8 mouse cellular contexts compared by ENCODE assay signal in genomic region chr8:106510365-106510975, GRCm38 (mm10). TPM values are rescaled to one million over a fixed set of nuclear protein-coding genes. Genes with fewer than 3 reads are reported as not detected.
DNase-seq lines count a peak whose midpoint lies in the region; ATAC-seq and TF ChIP-seq lines count a peak whose summit lies in the region.

Gene Cdh3 (plus strand): TSS chr8:106510891.

- 0 out of 2 replicates have a peak, but pooled peaks cover 3% of the 10 kb centered on the region for H3K27me3 ChIP-seq in heart, embryonic 11.5 days (ENCODE audit: control insufficient read depth, insufficient read depth, low read length)
- 0 out of 2 replicates have a peak, but pooled peaks cover 4% of the 10 kb centered on the region for H3K27me3 ChIP-seq in kidney, postnatal 0 days (ENCODE audit: insufficient read depth, low read length)
- H3K27me3 ChIP-seq in stomach, embryonic 16.5 days (ENCODE audit: control insufficient read depth, insufficient read depth, low read length) = no peaks in the 10 kb centered on the region

- peak; percentile 18 for DNase-seq in CD4-positive helper T cell, adult 2 months (ENCODE audit: low read depth, low spot score)
- DNase-seq in R1 (ENCODE audit: low read depth, low spot score) = peak; percentile 82
- peak; percentile 55 for DNase-seq in kidney, postnatal 0 days (ENCODE audit: low spot score)
- DNase-seq in lung, postnatal 14 days = peak; percentile 79
- DNase-seq in layer of hippocampus, adult 9-11 months = no peak

- peak within 1 kb of the TSS; percentile 66 for H3K4me3 ChIP-seq in heart, embryonic 11.5 days (ENCODE audit: low read depth, low read length)
- peak within 1 kb of the TSS; percentile 49 for H3K4me3 ChIP-seq in kidney, postnatal 0 days (replicated peaks; ENCODE audit: low read depth, low read length)
- peak within 1 kb of the TSS; percentile 58 for H3K4me3 ChIP-seq in stomach, embryonic 16.5 days (replicated peaks; ENCODE audit: low read length)

- no peaks in the 10 kb centered on the region for H3K9me3 ChIP-seq in heart, embryonic 11.5 days (replicated peaks; ENCODE audit: control insufficient read depth, low read length)
- no peaks in the 10 kb centered on the region for H3K9me3 ChIP-seq in kidney, postnatal 0 days (replicated peaks; ENCODE audit: low read length)
- no peaks in the 10 kb centered on the region for H3K9me3 ChIP-seq in stomach, embryonic 16.5 days (replicated peaks; ENCODE audit: control insufficient read depth, low read length)

- WGBS in heart, embryonic 11.5 days (ENCODE audit: insufficient replicate concordance) = under 1% methylated on average over 34 of the region's 34 CpGs
- WGBS in kidney, postnatal 0 days = under 1% methylated on average over 34 of the region's 34 CpGs
- WGBS in stomach, embryonic 16.5 days = 1% methylated on average over 34 of the region's 34 CpGs

- peak; percentile 24 for TF ChIP-seq CTCF in kidney, postnatal 0 days (IDR thresholded peaks at IDR 0.05; ENCODE audit: low read depth)

- peaks cover 18% of the 10 kb centered on the region for H3K4me1 ChIP-seq in heart, embryonic 11.5 days (ENCODE audit: control insufficient read depth, insufficient read depth, low read length)
- peaks cover 21% of the 10 kb centered on the region for H3K4me1 ChIP-seq in kidney, postnatal 0 days (replicated peaks; ENCODE audit: insufficient read depth, low read length)
- peaks cover 25% of the 10 kb centered on the region for H3K4me1 ChIP-seq in stomach, embryonic 16.5 days (ENCODE audit: control insufficient read depth, insufficient read depth, low read length)

- H3K9ac ChIP-seq in heart, embryonic 11.5 days (ENCODE audit: low read depth, low read length) = peak within 1 kb of the TSS; percentile 81
- peak within 1 kb of the TSS; percentile 65 for H3K9ac ChIP-seq in kidney, postnatal 0 days (ENCODE audit: low read depth, low read length)
- H3K9ac ChIP-seq in stomach, embryonic 16.5 days (ENCODE audit: low read length) = peak within 1 kb of the TSS; percentile 77

- no peaks in the 10 kb centered on the region for H3K36me3 ChIP-seq in heart, embryonic 11.5 days (ENCODE audit: control insufficient read depth, insufficient read depth, low read length)
- no peaks in the 10 kb centered on the region for H3K36me3 ChIP-seq in kidney, postnatal 0 days (ENCODE audit: insufficient read depth, low read length)
- no peaks in the 10 kb centered on the region for H3K36me3 ChIP-seq in stomach, embryonic 16.5 days (ENCODE audit: control insufficient read depth, insufficient read depth, low read length)

- ATAC-seq in heart, embryonic 11.5 days (replicated peaks; ENCODE audit: insufficient number of reproducible peaks, low FRiP score, low TSS enrichment) = peak; percentile 63
- peak; percentile 70 for ATAC-seq in kidney, postnatal 0 days (replicated peaks; ENCODE audit: low FRiP score, low read depth)
- ATAC-seq in stomach, embryonic 16.5 days (ENCODE audit: insufficient read depth, low FRiP score) = peak; percentile 87
- no peak for ATAC-seq in granulocyte monocyte progenitor cell, adult 5-6 weeks (replicated peaks; ENCODE audit: poor library complexity, severe bottlenecking)

- H3K27ac ChIP-seq in heart, embryonic 11.5 days (ENCODE audit: low read depth, low read length) = peak within 1 kb of the TSS; percentile 85
- H3K27ac ChIP-seq in kidney, postnatal 0 days = peak within 1 kb of the TSS; percentile 87
- peak within 1 kb of the TSS; percentile 81 for H3K27ac ChIP-seq in stomach, embryonic 16.5 days (ENCODE audit: low read length)

- peak within 1 kb of the TSS; percentile 88 for H3K4me2 ChIP-seq in heart, embryonic 11.5 days
- H3K4me2 ChIP-seq in kidney, postnatal 0 days (ENCODE audit: low read length) = peak within 1 kb of the TSS; percentile 86
- H3K4me2 ChIP-seq in stomach, embryonic 16.5 days (ENCODE audit: low read depth, low read length) = peak within 1 kb of the TSS; percentile 83

RNA-seq across cellular contexts. Expression of gene Cdh3, which starts in this region (rescaled TPM):
- 17.8 and 22.5 TPM in 2 replicates for polyA plus RNA-seq in heart, embryonic 11.5 days (2014; fragmentation: Nextera tagmentation; extraction: Ambion mirVana)
- polyA plus RNA-seq in kidney, postnatal 0 days (2015; fragmentation: Nextera tagmentation; extraction: Ambion mirVana) = 20.9 and 23.3 TPM in 2 replicates
- polyA plus RNA-seq in stomach, embryonic 16.5 days (2015; fragmentation: Nextera tagmentation; extraction: Ambion mirVana) = 16.7 and 16.8 TPM in 2 replicates
- not detected in 2 replicates for total RNA-seq in granulocyte monocyte progenitor cell, adult 5-6 weeks (2014; fragmentation: Nextera tagmentation)
- total RNA-seq in granulocyte monocyte progenitor cell, adult 5-6 weeks (2017) = not detected in 2 replicates
